Mouse (Mus musculus) embryonic fibroblast, embryonic 13.5 days (primary cell): ENCODE measurements at regions not wholly inside any gene's neighbourhood (a gene's known extent, or its start where the extent isn't known, plus 50 kb on each side); places are given as distances from the start of the nearest gene placed in this dataset.

Experiments used
- CTCF ChIP-seq: IDR thresholded peaks from 2 replicates; pipeline ENCODE4 v1.5.1; 2011; ENCODE audit warnings: mild to moderate bottlenecking, control low read depth, low read length, moderate library complexity, borderline replicate concordance; ENCODE audit not compliant: insufficient read depth
- POLR2A ChIP-seq: IDR thresholded peaks from 2 replicates; pipeline ENCODE4 v1.6.1; 2011; ENCODE audit warnings: low read depth, mild to moderate bottlenecking, control low read depth, low read length, moderate library complexity

DNA sequence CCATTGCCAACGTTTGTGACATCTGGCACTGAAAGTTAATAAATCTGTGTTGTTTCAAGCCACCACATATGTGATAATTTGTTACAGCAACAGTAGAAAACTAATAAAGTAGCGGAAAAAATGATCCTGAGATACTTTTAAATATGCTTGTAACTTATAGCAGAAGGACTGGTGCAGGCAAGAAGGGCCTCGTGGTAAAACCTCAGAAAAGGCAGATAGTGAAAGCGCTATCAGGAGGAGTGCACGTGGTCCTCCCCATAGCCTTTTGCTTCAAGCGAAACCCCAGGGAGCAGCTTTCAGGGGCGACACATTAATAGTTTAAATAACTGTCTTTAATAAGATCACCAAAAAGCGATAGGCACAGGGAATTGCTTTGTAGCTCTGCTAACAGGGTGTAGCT, 217.9 kb upstream of the Veph1 start:
- TF ChIP-seq CTCF (no peak), POLR2A (no peak)
